Mouse (Mus musculus) c-Kit-negative CD71-positive TER-119-positive erythroid progenitor cells, embryonic 14.5 days (primary cell): ENCODE results near the gene Stmn3.
A peak's percentile ranks its signal among the peaks of the same experiment; 100 is the strongest.

Experiments
- DNase-seq: peaks from one replicate; pipeline ENCODE4 v3.0.0-alpha.2; 2013; ENCODE audit warnings: low read depth, low spot score

Gene Stmn3

GRCm38 (mm10) chr2:181314080-181314810 is at the start of gene Stmn3:
TSS of gene Stmn3 (minus strand) at chr2:181314500.
- no peak for DNase-seq

GRCm38 (mm10) chr2:181363946-181364345 is 49.6 kb upstream of the Stmn3 start:
- DNase-seq, result no peak

GRCm38 (mm10) chr2:181356780-181357179 is 42.5 kb upstream of the Stmn3 start:
- no peak for DNase-seq

GRCm38 (mm10) chr2:181342766-181343165 is 28.5 kb upstream of the Stmn3 start:
- DNase-seq, result no peak

GRCm38 (mm10) chr2:181340426-181340825 is 26.1 kb upstream of the Stmn3 start:
- no peak for DNase-seq

GRCm38 (mm10) chr2:181334023-181334422 is 19.7 kb upstream of the Stmn3 start:
- DNase-seq, result peak; percentile 42

- no peak for DNase-seq
Measured at GRCm38 (mm10) chr2:181332542-181332941, 18.2 kb upstream of the Stmn3 start.

GRCm38 (mm10) chr2:181326098-181326497 is 11.8 kb upstream of the Stmn3 start:
- DNase-seq, result no peak

- DNase-seq, result no peak
Measured at GRCm38 (mm10) chr2:181322136-181322535, 7.8 kb upstream of the Stmn3 start.

GRCm38 (mm10) chr2:181320103-181320499 is 5.8 kb upstream of the Stmn3 start:
- DNase-seq, result peak; percentile 15

- peak; percentile 74 for DNase-seq
Measured at GRCm38 (mm10) chr2:181319248-181320102, 5.2 kb upstream of the Stmn3 start, which contains the start of gene Rtel1. TSS of gene Rtel1 (plus strand) at chr2:181319739.

GRCm38 (mm10) chr2:181313344-181314079 is 788 bp downstream of the Stmn3 start:
- no peak for DNase-seq

- DNase-seq, result no peak
Measured at GRCm38 (mm10) chr2:181313006-181313343, 1.3 kb downstream of the Stmn3 start.

GRCm38 (mm10) chr2:181312435-181312834 is 1.9 kb downstream of the Stmn3 start:
- DNase-seq, result no peak

GRCm38 (mm10) chr2:181307144-181307804 is 7.0 kb downstream of the Stmn3 start:
- no peak for DNase-seq

GRCm38 (mm10) chr2:181304944-181305343 is 9.4 kb downstream of the Stmn3 start:
- DNase-seq, result no peak

GRCm38 (mm10) chr2:181302041-181302440 is 12.3 kb downstream of the Stmn3 start:
- no peak for DNase-seq

GRCm38 (mm10) chr2:181290937-181291336 is 23.4 kb downstream of the Stmn3 start:
- DNase-seq, result no peak

- no peak for DNase-seq
Measured at GRCm38 (mm10) chr2:181288691-181289090, 25.6 kb downstream of the Stmn3 start.

GRCm38 (mm10) chr2:181287958-181288350 is 26.3 kb downstream of the Stmn3 start, which contains the start of gene Gmeb2:
TSS of gene Gmeb2 (minus strand) at chr2:181288035.
- peak; percentile 97 for DNase-seq

GRCm38 (mm10) chr2:181287338-181287957 is 26.9 kb downstream of the Stmn3 start:
- DNase-seq, result peak; percentile 60
